Mouse (Mus musculus) thymus, postnatal 36 days (tissue): ENCODE results near the gene C1qtnf2.

Experiments
- DNase-seq, 2 experiments: peaks; one replicate each; pipeline ENCODE4 v3.0.0; 2022; ENCODE audit warnings: mixed read lengths in 2 of 2

Gene C1qtnf2

GRCm38 (mm10) chr11:43484057-43484456, 10.0 kb downstream of the C1qtnf2 start:
- no peak for DNase-seq

- DNase-seq, result no peak
Measured at GRCm38 (mm10) chr11:43484652-43485051, 10.6 kb downstream of the C1qtnf2 start.

- no peak for DNase-seq
Measured at GRCm38 (mm10) chr11:43485855-43486254, 11.8 kb downstream of the C1qtnf2 start.

GRCm38 (mm10) chr11:43492663-43493062, 18.6 kb downstream of the C1qtnf2 start:
- peak; percentile 56 to 69 for DNase-seq

- peak; percentile 59 to 66 for DNase-seq
Measured at GRCm38 (mm10) chr11:43493815-43494409, 19.8 kb downstream of the C1qtnf2 start.

GRCm38 (mm10) chr11:43495037-43495436, 21.0 kb downstream of the C1qtnf2 start:
- peak in 1 of 2 experiments; percentile 6 for DNase-seq

- DNase-seq, result no peak
Measured at GRCm38 (mm10) chr11:43495532-43495931, 21.5 kb downstream of the C1qtnf2 start.

- DNase-seq, result no peak
Measured at GRCm38 (mm10) chr11:43501256-43501655, 27.2 kb downstream of the C1qtnf2 start.

GRCm38 (mm10) chr11:43505188-43505587, 31.1 kb downstream of the C1qtnf2 start:
- DNase-seq, result no peak

GRCm38 (mm10) chr11:43507976-43508375, 33.9 kb downstream of the C1qtnf2 start:
- DNase-seq, result no peak

- no peak for DNase-seq
Measured at GRCm38 (mm10) chr11:43509878-43510277, 35.8 kb downstream of the C1qtnf2 start.

GRCm38 (mm10) chr11:43512661-43513190, 38.6 kb downstream of the C1qtnf2 start:
- no peak for DNase-seq

- peak; percentile 42 for DNase-seq
Measured at GRCm38 (mm10) chr11:43516344-43517021, 42.4 kb downstream of the C1qtnf2 start.

- DNase-seq, result no peak
Measured at GRCm38 (mm10) chr11:43517641-43518040, 43.6 kb downstream of the C1qtnf2 start.

GRCm38 (mm10) chr11:43518086-43518485, 44.0 kb downstream of the C1qtnf2 start:
- no peak for DNase-seq

- DNase-seq, result no peak
Measured at GRCm38 (mm10) chr11:43518821-43519220, 44.7 kb downstream of the C1qtnf2 start.

GRCm38 (mm10) chr11:43520521-43520920, 46.4 kb downstream of the C1qtnf2 start:
- DNase-seq, result no peak

GRCm38 (mm10) chr11:43528078-43528682, 54.1 kb downstream of the C1qtnf2 start:
- DNase-seq, result peak in 1 of 2 experiments; percentile 81

GRCm38 (mm10) chr11:43528683-43529499, 54.8 kb downstream of the C1qtnf2 start, which contains the start of gene Ccnjl:
Ccnjl (plus strand) TSS chr11:43528784.
- DNase-seq, result peak; percentile 64 to 84

GRCm38 (mm10) chr11:43530043-43530442, 56.0 kb downstream of the C1qtnf2 start:
- DNase-seq, result no peak

- no peak for DNase-seq
Measured at GRCm38 (mm10) chr11:43531619-43532018, 57.5 kb downstream of the C1qtnf2 start.

GRCm38 (mm10) chr11:43537074-43537473, 63.0 kb downstream of the C1qtnf2 start:
- DNase-seq, result no peak

GRCm38 (mm10) chr11:43539863-43540262, 65.8 kb downstream of the C1qtnf2 start:
- no peak for DNase-seq
